Mouse (Mus musculus): ENCODE data around the gene Rhox8.
"Not testable (repeated sequence)": the region's sequence is repeated elsewhere in the genome, so short reads cannot be mapped to it uniquely, and the experiment has no call there.

Rhox8 gene

GRCm38 (mm10) chrX:37878844-37879243 is at the start of gene Rhox8:
Rhox8 (minus strand) TSS chrX:37878944.
- DNase-seq: no peak

- no peak for DNase-seq
These were observed 37.6 kb upstream of the Rhox8 start for GRCm38 (mm10) chrX:37916311-37916710.

DNA sequence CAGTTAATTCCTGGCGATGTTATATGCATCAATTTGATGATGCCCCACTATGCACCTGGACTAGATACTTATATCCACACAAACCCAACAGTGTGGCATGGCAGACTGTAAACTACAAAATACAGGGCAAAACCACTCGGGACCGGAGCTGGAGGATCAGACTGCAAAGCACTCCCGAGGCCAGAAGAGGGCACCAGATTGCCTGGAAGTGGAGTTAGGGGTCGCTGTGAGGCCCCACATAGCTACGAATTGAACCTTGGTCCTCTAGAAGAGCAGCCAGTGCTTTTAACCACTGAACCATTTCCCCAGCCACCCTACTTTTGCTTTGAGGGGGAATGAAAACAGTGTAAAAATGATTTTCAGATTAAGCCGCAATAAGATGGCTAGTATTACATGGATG is 29.8 kb upstream of the Rhox8 start:
- no peak for DNase-seq

- no peak for DNase-seq
These were observed 25.0 kb upstream of the Rhox8 start for GRCm38 (mm10) chrX:37903727-37904126.

GRCm38 (mm10) chrX:37901670-37902069 is 22.9 kb upstream of the Rhox8 start, which contains the start of gene Rhox9:
Rhox9 (minus strand) TSS chrX:37901770.
- not testable (repeated sequence) for DNase-seq

- DNase-seq: not testable (repeated sequence)
These were observed 18.4 kb upstream of the Rhox8 start, which contains the start of gene Rhox7b for GRCm38 (mm10) chrX:37897132-37897531. Rhox7b (minus strand) TSS chrX:37897232.

DNA sequence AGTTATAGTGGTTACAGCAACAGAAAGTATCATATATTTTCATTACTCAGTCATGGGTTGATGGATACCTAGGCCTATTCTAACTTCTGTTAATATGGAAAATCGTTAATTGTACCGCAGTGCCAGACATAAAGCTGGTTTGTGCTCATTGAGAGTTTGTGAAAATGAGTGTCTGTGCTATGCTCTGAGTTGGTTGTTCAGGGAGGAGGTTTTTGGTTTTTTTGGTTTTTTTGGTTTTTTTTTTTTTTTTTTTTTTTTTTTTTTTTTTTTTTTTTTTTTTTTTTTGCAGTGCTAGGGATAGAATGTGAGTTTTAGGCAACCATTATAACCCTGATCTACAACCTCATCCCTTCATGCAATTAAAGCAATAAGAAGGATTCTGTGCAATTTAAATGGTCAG is 7.1 kb downstream of the Rhox8 start:
- DNase-seq: no peak

- not testable (repeated sequence) for DNase-seq
These were observed 47.4 kb downstream of the Rhox8 start, which contains the start of gene Rhox7a for GRCm38 (mm10) chrX:37831386-37831785. Rhox7a (plus strand) TSS chrX:37831686.

- not testable (repeated sequence) for DNase-seq
These were observed 52.1 kb downstream of the Rhox8 start, which contains the start of gene Rhox6 for GRCm38 (mm10) chrX:37826610-37827009. Rhox6 (plus strand) TSS chrX:37826910.
